Mouse (Mus musculus): Measurements from ENCODE around the gene Gm21973. TPM values are rescaled to one million over a fixed set of nuclear protein-coding genes. Genes with fewer than 3 reads are reported as not detected.
A peak's percentile ranks its signal among the peaks of the same experiment; 100 is the strongest.

Gene Gm21973
- 1.5 TPM in 1 of 2 replicates, not detected in the other for total RNA-seq (2021)
- long read RNA-seq, experiment 1, partial matches to known transcripts, result 0 of 5 reads
- long read RNA-seq, experiment 1, other reads (novel, unspliced or antisense), result 5 of 5 reads
- long read RNA-seq, experiment 2, partial matches to known transcripts, result 0 of 5 reads
- long read RNA-seq, experiment 2, other reads (novel, unspliced or antisense), result 5 of 5 reads

GRCm38 (mm10) chr15:10325080-10325479, at the start of gene Gm21973:
Gene Gm21973 (plus strand): TSS chr15:10325380.
- DNase-seq, result no peak

GRCm38 (mm10) chr15:10276386-10276785, 48.8 kb upstream of the Gm21973 start:
- DNase-seq, result no peak

GRCm38 (mm10) chr15:10277461-10277860, 47.7 kb upstream of the Gm21973 start:
- no peak for DNase-seq

- DNase-seq, result no peak
Observed at GRCm38 (mm10) chr15:10281546-10281945, 43.6 kb upstream of the Gm21973 start.

GRCm38 (mm10) chr15:10283661-10284060, 41.5 kb upstream of the Gm21973 start:
- no peak for DNase-seq

DNA sequence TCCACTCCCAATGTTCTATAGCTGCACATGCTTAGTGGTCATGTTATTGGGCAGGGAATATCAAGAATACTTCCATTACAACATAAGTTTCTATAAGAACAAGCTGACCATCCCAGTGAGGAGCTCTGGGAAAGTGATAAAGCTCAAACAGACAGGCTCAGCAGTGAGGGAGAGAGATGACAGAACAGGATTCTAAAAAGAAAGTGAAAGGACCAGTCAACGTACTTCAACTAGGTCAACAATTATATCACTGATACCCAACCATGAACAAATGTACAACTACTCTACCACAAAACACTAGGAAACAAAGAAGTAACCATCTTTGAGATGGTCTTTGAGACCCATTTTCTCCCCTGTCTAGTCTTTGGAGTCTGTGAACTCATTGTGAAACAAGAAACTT, 28.6 kb upstream of the Gm21973 start:
- DNase-seq, result no peak

DNA sequence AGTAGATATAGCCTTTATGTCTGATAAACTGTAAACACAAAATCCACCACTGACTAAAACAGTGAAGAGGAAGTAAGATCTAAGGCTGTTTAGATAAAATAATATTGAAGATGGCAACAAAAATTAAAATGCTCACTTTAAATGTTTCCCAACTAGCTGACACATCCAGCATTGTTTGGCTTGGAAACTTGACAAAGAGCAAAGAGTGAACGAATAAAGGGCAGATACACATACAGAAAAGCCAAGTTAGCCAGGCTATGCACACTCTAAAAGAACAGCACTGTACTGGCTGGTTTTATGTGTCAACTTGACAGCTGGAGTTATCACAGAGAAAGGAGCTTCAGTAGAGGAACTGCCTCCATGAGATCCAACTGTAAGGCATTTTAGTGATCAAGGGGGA, 27.1 kb upstream of the Gm21973 start:
- no peak for DNase-seq

DNA sequence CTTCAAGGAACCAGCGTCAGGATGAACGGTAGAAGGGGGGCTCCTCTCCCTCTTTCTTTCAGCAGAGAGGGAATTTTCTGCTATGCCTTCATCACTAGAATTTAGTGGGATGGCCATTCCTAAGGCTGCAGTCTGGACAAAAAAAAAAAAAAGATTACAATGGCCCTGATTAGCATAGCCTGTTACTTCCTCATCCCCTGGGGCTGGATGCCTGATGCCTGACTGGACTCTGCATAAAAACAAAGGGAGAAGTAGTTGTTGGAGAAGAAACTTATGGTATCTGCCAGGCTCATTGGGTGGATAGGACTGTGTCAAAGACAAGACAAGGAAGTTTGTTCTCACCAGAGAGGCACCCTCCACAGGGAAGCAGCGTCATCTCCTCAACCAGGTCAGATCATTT, 25.7 kb upstream of the Gm21973 start:
- no peak for DNase-seq

- no peak for DNase-seq
Observed at GRCm38 (mm10) chr15:10306461-10306860, 18.7 kb upstream of the Gm21973 start.

DNA sequence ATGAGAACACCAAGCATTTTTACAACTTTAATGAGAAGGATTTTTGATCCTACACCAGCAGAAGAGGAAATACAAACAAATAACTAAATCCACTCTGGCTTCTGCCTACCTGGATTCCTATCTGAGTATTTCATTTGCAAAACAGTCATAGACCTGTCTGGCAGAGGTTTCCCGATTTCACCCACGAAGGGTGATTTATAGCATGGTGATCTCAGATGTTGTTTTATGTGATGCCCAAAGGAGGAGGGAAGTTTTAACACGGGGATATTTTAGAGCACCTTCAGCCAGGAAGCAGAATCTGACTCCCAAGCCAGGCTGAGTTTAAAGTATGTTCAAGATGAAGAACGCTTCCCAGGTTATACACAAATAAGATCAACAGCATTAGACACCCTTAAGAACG, 13.4 kb upstream of the Gm21973 start:
- DNase-seq, result no peak

- peak; percentile 80 for DNase-seq
Observed at GRCm38 (mm10) chr15:10313522-10314455, 11.4 kb upstream of the Gm21973 start.

DNA sequence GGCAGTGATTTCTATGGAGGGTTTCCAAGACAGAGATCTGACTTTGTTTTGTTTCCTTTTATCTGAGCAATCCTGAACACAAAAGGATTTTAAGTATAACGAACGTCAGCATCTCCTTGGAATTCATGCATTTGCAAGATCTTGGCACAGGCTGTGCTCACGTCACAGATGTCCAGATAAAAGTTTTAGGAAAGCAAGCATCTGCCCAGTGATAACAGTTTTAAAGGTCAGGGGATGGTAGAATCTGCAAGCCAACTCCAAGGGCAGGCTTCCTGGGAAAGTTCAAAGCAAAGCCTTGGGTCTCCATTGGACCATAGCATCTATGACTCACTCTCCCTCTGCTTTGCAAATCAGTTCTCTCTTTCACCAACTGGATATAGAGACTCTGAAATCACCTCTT, 5.4 kb downstream of the Gm21973 start:
- peak; percentile 80 for DNase-seq

- no peak for DNase-seq
Observed at GRCm38 (mm10) chr15:10332566-10332965, 7.4 kb downstream of the Gm21973 start.

GRCm38 (mm10) chr15:10338606-10339005, 13.4 kb downstream of the Gm21973 start:
- DNase-seq, result no peak

DNA sequence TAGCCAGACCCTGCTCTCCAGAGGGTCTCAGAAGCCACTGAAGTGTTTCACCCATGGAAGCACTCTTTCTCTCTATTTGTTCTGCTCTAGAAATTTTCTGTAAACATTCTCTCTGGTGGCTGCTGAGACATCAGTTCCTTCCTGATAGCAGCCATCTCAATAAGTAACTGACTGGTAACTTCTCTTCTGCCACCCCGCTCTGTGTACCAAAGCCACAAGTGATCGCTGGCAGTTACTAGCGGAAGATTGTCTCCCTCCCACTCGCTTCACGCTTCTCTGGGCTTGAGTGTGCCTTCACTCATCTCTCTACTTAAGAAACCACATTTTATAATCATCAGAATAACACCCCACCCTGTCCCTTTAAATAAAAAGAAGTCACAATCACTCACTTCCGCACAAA, 21.9 kb downstream of the Gm21973 start:
- no peak for DNase-seq

DNA sequence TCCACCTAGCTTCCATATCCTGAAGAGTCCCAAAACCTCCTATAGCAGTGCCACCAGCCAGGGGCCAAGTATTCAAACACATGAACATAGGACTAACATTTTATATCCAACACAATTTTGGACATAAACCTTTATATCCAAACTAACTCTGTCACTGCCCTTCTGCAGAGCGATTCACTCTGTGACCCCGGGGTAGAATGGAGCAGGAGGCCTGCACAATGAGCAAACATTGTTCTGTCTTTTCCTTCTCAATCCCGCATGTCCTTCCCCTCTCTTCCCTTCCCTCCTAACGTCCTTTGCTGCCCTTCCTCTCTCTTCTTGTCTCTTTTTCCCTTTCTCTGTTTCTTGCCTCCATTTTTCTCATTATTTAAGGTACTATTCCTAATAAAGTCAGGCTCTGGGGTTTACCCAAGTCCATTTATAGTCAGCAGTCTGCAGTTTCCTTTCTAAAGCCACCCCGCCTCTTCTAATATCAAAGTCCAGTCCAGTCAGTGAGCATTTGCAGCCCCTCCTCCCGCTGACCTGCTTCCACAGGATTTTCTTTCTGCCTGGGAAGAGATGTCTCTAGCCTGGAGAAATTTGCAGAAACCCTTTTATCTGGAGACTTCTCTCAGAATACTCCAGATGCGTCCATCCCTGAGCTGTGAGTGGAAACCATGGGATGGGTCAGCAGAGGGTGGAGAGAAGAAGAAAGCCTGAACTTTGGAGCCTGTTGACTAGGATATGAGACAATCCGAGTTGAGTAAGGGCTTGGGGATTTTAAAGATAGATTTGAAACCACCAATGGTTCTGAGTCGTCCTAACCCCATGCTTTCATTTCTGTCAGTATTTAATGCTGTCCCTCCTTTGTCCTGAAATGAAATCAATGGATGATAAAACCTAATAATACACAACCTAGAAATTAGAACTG, 33.1 kb downstream of the Gm21973 start, which contains the start of gene Agxt2:
TSS of gene Agxt2 (plus strand) at position 494 of the 910 bp plus-strand sequence.
- no peak for DNase-seq

- DNase-seq, result no peak
Observed at GRCm38 (mm10) chr15:10366331-10366730, 41.2 kb downstream of the Gm21973 start.

DNA sequence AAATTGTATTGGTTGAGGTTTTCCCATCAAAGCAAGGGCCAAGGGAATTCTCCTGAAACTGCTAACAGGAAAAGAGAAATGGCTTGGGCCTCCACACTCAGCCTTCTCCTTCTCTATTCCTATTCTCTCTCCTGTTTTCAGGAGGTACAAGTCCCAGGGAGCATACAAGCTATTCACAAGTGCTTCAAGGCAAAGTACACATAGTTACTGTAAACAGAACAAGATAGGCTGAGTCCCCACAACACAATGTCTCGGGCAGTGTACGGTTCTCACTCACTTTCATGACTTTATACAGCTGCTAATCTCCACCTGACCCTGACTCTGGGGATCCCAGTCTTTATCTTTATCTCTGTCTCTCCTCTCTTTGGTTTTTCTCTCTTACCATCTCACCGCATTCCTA, 50.2 kb downstream of the Gm21973 start:
- DNase-seq, result no peak

- no peak for DNase-seq
Observed at GRCm38 (mm10) chr15:10378338-10378959, 53.3 kb downstream of the Gm21973 start.

- DNase-seq, result no peak
Observed at GRCm38 (mm10) chr15:10379757-10380458, 54.7 kb downstream of the Gm21973 start.

- DNase-seq, result no peak
Observed at GRCm38 (mm10) chr15:10387263-10387662, 62.1 kb downstream of the Gm21973 start.

Data from adrenal gland, postnatal 14 days (tissue).